Mouse (Mus musculus): ENCODE data around the gene Brd2. TPM values are rescaled to one million over a fixed set of nuclear protein-coding genes. Genes with fewer than 3 reads are reported as not detected.

The Brd2 gene
- total RNA-seq, 2 experiments from 2014 or later, result 231 to 249 TPM

GRCm38 (mm10) chr17:34099531-34099930, 22.9 kb downstream of the Brd2 start:
- no peak for DNase-seq (ENCODE audit: low spot score in 2 of 2)
- intact Hi-C loops (cut with DNase I), result no loop called here

GRCm38 (mm10) chr17:34098709-34099479, 23.5 kb downstream of the Brd2 start:
- no peak for DNase-seq (ENCODE audit: low spot score in 2 of 2)
- intact Hi-C loops (cut with DNase I), result no loop called here

GRCm38 (mm10) chr17:34097272-34097671, 25.2 kb downstream of the Brd2 start:
- DNase-seq (ENCODE audit: low spot score in 2 of 2), result no peak
- intact Hi-C loops (cut with DNase I), result no loop called here

GRCm38 (mm10) chr17:34096497-34097010, 25.9 kb downstream of the Brd2 start:
- DNase-seq (ENCODE audit: low spot score in 2 of 2), result no peak
- intact Hi-C loops (cut with DNase I), result no loop called here

- intact Hi-C loops (cut with DNase I), result no loop called here
- DNase-seq (ENCODE audit: low spot score in 2 of 2), result no peak
Measured at GRCm38 (mm10) chr17:34094283-34095035, 28.0 kb downstream of the Brd2 start.

- intact Hi-C loops (cut with DNase I), result no loop called here
- no peak for DNase-seq (ENCODE audit: low spot score in 2 of 2)
Measured at GRCm38 (mm10) chr17:34093199-34093874, 29.1 kb downstream of the Brd2 start.

GRCm38 (mm10) chr17:34092197-34092875, 30.1 kb downstream of the Brd2 start, which contains the start of gene H2-Oa:
H2-Oa (plus strand) TSS chr17:34092340.
- no peak for DNase-seq (ENCODE audit: low spot score in 2 of 2)
- intact Hi-C loops (cut with DNase I), result no loop called here

GRCm38 (mm10) chr17:34090923-34091322, 31.5 kb downstream of the Brd2 start:
- intact Hi-C loops (cut with DNase I), result no loop called here
- peak in 1 of 2 experiments; percentile 62 for DNase-seq (ENCODE audit: low spot score in 2 of 2)

GRCm38 (mm10) chr17:34088124-34088523, 34.3 kb downstream of the Brd2 start:
- intact Hi-C loops (cut with DNase I), result no loop called here
- peak in 1 of 2 experiments; percentile 51 for DNase-seq (ENCODE audit: low spot score in 2 of 2)

- no peak for DNase-seq (ENCODE audit: low spot score in 2 of 2)
- intact Hi-C loops (cut with DNase I), result no loop called here
Measured at GRCm38 (mm10) chr17:34087386-34087785, 35.0 kb downstream of the Brd2 start.

- intact Hi-C loops (cut with DNase I), result no loop called here
- DNase-seq (ENCODE audit: low spot score in 2 of 2), result no peak
Measured at GRCm38 (mm10) chr17:34083104-34083503, 39.3 kb downstream of the Brd2 start.

- intact Hi-C loops (cut with DNase I), result no loop called here
- DNase-seq (ENCODE audit: low spot score in 2 of 2), result peak; percentile 49 to 75
Measured at GRCm38 (mm10) chr17:34079621-34080020, 42.8 kb downstream of the Brd2 start.

GRCm38 (mm10) chr17:34079002-34079401, 43.4 kb downstream of the Brd2 start:
- DNase-seq (ENCODE audit: low spot score in 2 of 2), result no peak
- intact Hi-C loops (cut with DNase I), result no loop called here

GRCm38 (mm10) chr17:34078148-34078547, 44.3 kb downstream of the Brd2 start:
- intact Hi-C loops (cut with DNase I), result loop anchor here (1.0 kb wide), 1 partner anchor 91 kb away; no protein-coding TSS in a partner anchor
- no peak for DNase-seq (ENCODE audit: low spot score in 2 of 2)

- intact Hi-C loops (cut with DNase I), result no loop called here
- peak; percentile 71 to 86 for DNase-seq (ENCODE audit: low spot score in 2 of 2)
Measured at GRCm38 (mm10) chr17:34077549-34077948, 44.9 kb downstream of the Brd2 start.

- DNase-seq (ENCODE audit: low spot score in 2 of 2), result peak; percentile 83
- intact Hi-C loops (cut with DNase I), result no loop called here
Measured at GRCm38 (mm10) chr17:34075271-34075670, 47.2 kb downstream of the Brd2 start.

- intact Hi-C loops (cut with DNase I), result no loop called here
- DNase-seq (ENCODE audit: low spot score in 2 of 2), result no peak
Measured at GRCm38 (mm10) chr17:34072091-34072490, 50.3 kb downstream of the Brd2 start.

- intact Hi-C loops (cut with DNase I), result no loop called here
- no peak for DNase-seq (ENCODE audit: low spot score in 2 of 2)
Measured at GRCm38 (mm10) chr17:34068864-34069263, 53.6 kb downstream of the Brd2 start.

Data from left cerebral cortex, postnatal 14 days (tissue).